Mouse (Mus musculus): ENCODE results near the gene Ece1. TPM values are rescaled to one million over a fixed set of nuclear protein-coding genes. Genes with fewer than 3 reads are reported as not detected.

Gene Ece1
- total RNA-seq, 2 experiments from 2014 or later: 279 to 303 TPM

DNA sequence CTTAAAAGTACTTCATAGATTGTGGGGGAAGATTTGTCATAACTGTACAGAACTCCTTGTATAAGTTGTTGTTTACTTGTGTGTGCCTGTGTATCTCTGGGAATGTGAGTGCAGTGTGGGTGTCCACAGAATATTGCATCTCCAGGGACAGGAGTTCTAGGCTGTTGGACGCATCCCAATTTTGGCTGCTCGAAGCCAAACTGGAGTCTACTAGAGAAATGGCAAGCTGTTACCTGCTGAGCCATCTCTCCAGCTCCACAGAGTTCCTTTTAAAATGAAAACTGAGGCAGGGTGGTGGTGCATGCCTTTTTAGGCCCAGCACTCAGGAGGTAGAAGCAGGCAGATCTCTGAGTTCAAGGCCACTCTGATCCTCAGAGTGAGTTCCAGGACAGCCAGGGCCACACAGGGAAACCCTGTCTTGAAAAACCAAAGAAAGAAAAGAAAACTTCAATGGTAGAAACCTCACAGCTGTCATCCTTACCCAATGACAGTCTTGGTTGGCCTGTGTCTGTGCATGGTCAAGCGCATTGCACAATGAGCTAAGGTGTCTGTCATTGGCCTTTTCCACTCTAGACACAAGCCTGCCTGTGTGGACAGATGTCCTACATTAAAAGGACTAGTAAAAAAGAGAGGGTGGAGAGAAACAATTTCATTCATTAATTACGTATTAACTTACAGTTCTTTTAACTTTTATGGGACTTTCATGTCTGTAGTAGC lies 147.9 kb downstream of the Ece1 start:
- no peak for DNase-seq (ENCODE audit: low spot score in 2 of 2)

GRCm38 (mm10) chr4:138013723-138014479 lies 151.9 kb downstream of the Ece1 start:
- no peak for DNase-seq (ENCODE audit: low spot score in 2 of 2)

Other genes starting within 250 kb of the Ece1 start
- 10 to 100 TPM; 83.5 to 96.1 TPM for gene Rap1gap, start 197.5 kb upstream of the Ece1 start, total RNA-seq (2021)
- gene Alpl, start 65.9 kb upstream of the Ece1 start, total RNA-seq (2021): 10 to 100 TPM; 10.1 to 15.9 TPM
- gene Eif4g3, start 130.8 kb downstream of the Ece1 start, total RNA-seq (2021): 100 to 1,000 TPM; 121 to 142 TPM